Mouse (Mus musculus) midbrain, embryonic 11.5 days (tissue): ENCODE measurements around the gene Dync1li1. TPM values are rescaled to one million over a fixed set of nuclear protein-coding genes. Genes with fewer than 3 reads are reported as not detected.

Experiments used
- ATAC-seq: fragments of 200-750 bp; cut with Nextera tagmentation; 2 replicates; pipeline ENCODE4 v1.8.0; 2017; ENCODE audit warnings: moderate TSS enrichment, moderate library complexity; ENCODE audit not compliant: low FRiP score
- DNase-seq: peaks from one replicate; pipeline ENCODE4 v3.0.0; 2015; ENCODE audit warnings: low spot score; ENCODE audit errors: missing footprints
- H3K27ac ChIP-seq: fragments of 300-500 bp; sonication (generic); 2 replicates; pipeline ENCODE4 v1.5.1; 2014; ENCODE audit warnings: low read depth, low read length
- H3K27me3 ChIP-seq: fragments of 300-500 bp; sonication (generic); 2 replicates; pipeline ENCODE4 v1.6.1; 2014; ENCODE audit warnings: mild to moderate bottlenecking, low read length, moderate library complexity, mixed read lengths; ENCODE audit not compliant: control insufficient read depth, insufficient read depth
- H3K36me3 ChIP-seq: fragments of 300-500 bp; sonication (generic); 2 replicates; pipeline ENCODE4 v1.6.1; 2014; ENCODE audit warnings: mild to moderate bottlenecking, low read length, moderate library complexity, mixed read lengths; ENCODE audit not compliant: control insufficient read depth, insufficient read depth
- H3K4me1 ChIP-seq: fragments of 300-500 bp; sonication (generic); 2 replicates; pipeline ENCODE4 v1.6.1; 2014; ENCODE audit warnings: low read length; ENCODE audit not compliant: control insufficient read depth, insufficient read depth
- H3K4me2 ChIP-seq: fragments of 300-500 bp; sonication (generic); 2 replicates; pipeline ENCODE4 v1.6.1; 2014; ENCODE audit warnings: mild to moderate bottlenecking, moderate library complexity
- H3K4me3 ChIP-seq: fragments of 300-500 bp; sonication (generic); 2 replicates; pipeline ENCODE4 v1.5.1; 2014; ENCODE audit warnings: low read depth, low read length
- H3K9ac ChIP-seq: fragments of 300-500 bp; sonication (generic); 2 replicates; pipeline ENCODE4 v1.6.1; 2014; ENCODE audit warnings: low read length
- H3K9me3 ChIP-seq: fragments of 300-500 bp; sonication (generic); 2 replicates; pipeline ENCODE4 v1.6.1; 2016; ENCODE audit warnings: low read length; ENCODE audit not compliant: control insufficient read depth
- WGBS: fragments of 180-500 bp; shearing (Covaris S2); extraction: QIAGEN DNeasy Blood & Tissue Kit; methylation state at CpG from one replicate; pipeline ENCODE4 v1.1.7; 2014; 5-methylcytosine and 5-hydroxymethylcytosine counted together
- polyA plus RNA-seq: library from polyadenylated mRNA; unstranded; fragments of >200 nt; fragmentation: Nextera tagmentation; extraction: Ambion mirVana; gene quantifications from 2 replicates; pipeline ENCODE4 v1.2.1, GENCODE M21; 2014

Dync1li1 gene
- polyA plus RNA-seq, 1 experiment from 2014 or later, result 79.4 TPM

DNA sequence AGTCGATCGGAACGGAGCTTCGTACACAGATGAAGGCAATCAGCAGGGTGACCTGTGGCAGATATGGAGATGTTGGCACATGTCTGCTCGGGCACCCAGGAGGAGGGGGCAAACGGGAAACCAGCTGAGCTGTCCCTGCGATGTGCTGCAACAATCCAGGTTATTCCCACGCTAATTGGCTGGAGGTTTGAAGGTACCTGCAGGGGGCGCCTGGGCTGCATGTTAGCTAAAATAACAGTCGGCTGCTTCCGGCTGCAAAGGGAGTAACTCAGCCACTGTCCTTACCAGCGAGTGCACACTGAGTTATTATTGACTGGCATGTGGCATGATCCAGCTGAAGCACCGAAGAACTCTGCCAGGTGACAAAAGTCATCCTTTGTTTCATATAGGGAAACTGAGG is 74.8 kb downstream of the Dync1li1 start:
- peak; percentile 89 for DNase-seq
- WGBS, result 73% methylated on average over 13 of the region's 13 CpGs

DNA sequence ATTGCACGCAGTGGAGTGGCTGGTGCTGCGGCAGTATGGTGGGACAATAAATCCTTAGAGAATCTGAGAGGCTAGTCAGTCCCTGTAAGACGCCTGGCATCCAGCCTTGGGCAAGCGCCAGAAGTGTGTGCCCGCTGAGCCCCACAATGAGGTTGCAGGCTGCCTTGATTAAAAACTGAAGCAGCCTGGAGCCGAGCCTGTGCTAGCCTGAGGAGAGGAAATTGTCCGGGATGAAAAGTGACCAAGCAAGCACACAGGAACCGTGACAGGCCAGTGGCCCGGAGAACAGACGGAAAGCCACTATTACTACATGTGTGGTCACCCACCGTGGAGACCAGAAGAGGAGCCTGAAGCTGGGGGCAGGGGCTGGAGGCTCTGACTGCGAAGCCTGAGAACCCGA is 78.4 kb downstream of the Dync1li1 start:
- ATAC-seq, result no peak
- Histone ChIP-seq H3K27me3 (no peaks in the 10 kb centered on the region), H3K4me1 (peaks cover 5% of the 10 kb centered on the region; the same call in 1 of the 2 replicates), H3K27ac (no peak overlapping the region), H3K9me3 (no peaks in the 10 kb centered on the region), H3K4me3 (no peak overlapping the region), H3K4me2 (no peak overlapping the region), H3K9ac (no peak overlapping the region), H3K36me3 (peaks cover 3% of the 10 kb centered on the region; the same call in 1 of the 2 replicates)
- 83% methylated on average over 13 of the region's 13 CpGs for WGBS
- DNase-seq, result no peak

More for the DNA sequence above, 74.8 kb downstream of the Dync1li1 start:
- H3K4me3 ChIP-seq, result no peak overlapping the region
- no peak overlapping the region for H3K9ac ChIP-seq
- no peak for ATAC-seq
- no peaks in the 10 kb centered on the region for H3K27me3 ChIP-seq
- H3K4me2 ChIP-seq, result no peak overlapping the region
- H3K27ac ChIP-seq, result no peak overlapping the region
- peaks cover 5% of the 10 kb centered on the region; the same call in 1 of the 2 replicates for H3K36me3 ChIP-seq
- H3K9me3 ChIP-seq, result no peaks in the 10 kb centered on the region
- H3K4me1 ChIP-seq, result peaks cover 5% of the 10 kb centered on the region; the same call in 1 of the 2 replicates

GRCm38 (mm10) chr9:114767507-114767906 is 78.9 kb downstream of the Dync1li1 start:
- peaks cover 4% of the 10 kb centered on the region for H3K36me3 ChIP-seq
- no peak for ATAC-seq
- DNase-seq, result no peak
- H3K9me3 ChIP-seq, result no peaks in the 10 kb centered on the region
- peaks cover 5% of the 10 kb centered on the region; the same call in 1 of the 2 replicates for H3K4me1 ChIP-seq
- H3K27ac ChIP-seq, result no peak overlapping the region
- H3K9ac ChIP-seq, result no peak overlapping the region
- no peak overlapping the region for H3K4me2 ChIP-seq
- H3K27me3 ChIP-seq, result no peaks in the 10 kb centered on the region
- WGBS, result 81% methylated on average over 2 of the region's 2 CpGs
- H3K4me3 ChIP-seq, result no peak overlapping the region

DNA sequence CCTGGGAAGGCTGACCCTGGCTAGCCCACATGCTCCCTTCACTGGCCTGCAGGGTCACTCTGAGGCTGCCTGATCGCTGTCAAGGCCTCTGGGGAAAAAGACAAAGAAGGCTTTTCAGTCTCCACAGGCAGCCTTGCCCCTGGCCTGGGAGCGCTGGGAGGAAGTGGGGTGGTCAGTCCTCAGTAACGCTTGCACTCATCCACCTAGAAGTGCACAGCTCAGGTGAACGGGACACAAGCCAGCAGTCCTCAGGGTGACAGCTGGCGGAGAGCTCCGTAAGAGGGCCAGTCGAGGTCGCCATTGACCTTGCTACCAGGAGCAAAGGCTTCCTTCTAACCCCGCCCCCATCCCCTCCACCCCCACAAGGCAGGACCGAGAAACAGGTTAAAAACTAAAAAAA is 79.5 kb downstream of the Dync1li1 start:
- H3K36me3 ChIP-seq, result peaks cover 6% of the 10 kb centered on the region
- no peak overlapping the region for H3K4me3 ChIP-seq
- H3K27ac ChIP-seq, result no peak overlapping the region
- 63% methylated on average over 10 of the region's 10 CpGs for WGBS
- H3K9me3 ChIP-seq, result no peaks in the 10 kb centered on the region
- peaks cover 5% of the 10 kb centered on the region; the same call in 1 of the 2 replicates for H3K4me1 ChIP-seq
- H3K4me2 ChIP-seq, result no peak overlapping the region
- no peaks in the 10 kb centered on the region for H3K27me3 ChIP-seq
- ATAC-seq (no peak), DNase-seq (no peak)
- H3K9ac ChIP-seq, result no peak overlapping the region

GRCm38 (mm10) chr9:114770224-114770623 is 81.6 kb downstream of the Dync1li1 start:
- peaks cover 5% of the 10 kb centered on the region; the same call in 1 of the 2 replicates for H3K4me1 ChIP-seq
- no peak overlapping the region for H3K4me3 ChIP-seq
- 94% methylated on average over 4 of the region's 4 CpGs for WGBS
- H3K4me2 ChIP-seq, result no peak overlapping the region
- peaks cover 6% of the 10 kb centered on the region for H3K36me3 ChIP-seq
- H3K9me3 ChIP-seq, result no peaks in the 10 kb centered on the region
- H3K27me3 ChIP-seq, result no peaks in the 10 kb centered on the region
- no peak overlapping the region for H3K9ac ChIP-seq
- H3K27ac ChIP-seq, result no peak overlapping the region
- ATAC-seq, result no peak
- no peak for DNase-seq

GRCm38 (mm10) chr9:114771565-114771964 is 83.0 kb downstream of the Dync1li1 start:
- ATAC-seq, result no peak
- H3K4me3 ChIP-seq, result no peak overlapping the region
- H3K27me3 ChIP-seq, result no peaks in the 10 kb centered on the region
- no peaks in the 10 kb centered on the region for H3K9me3 ChIP-seq
- no peak overlapping the region for H3K9ac ChIP-seq
- H3K27ac ChIP-seq, result no peak overlapping the region
- peaks cover 5% of the 10 kb centered on the region; the same call in 1 of the 2 replicates for H3K4me1 ChIP-seq
- H3K36me3 ChIP-seq, result peaks cover 2% of the 10 kb centered on the region; the same call in 1 of the 2 replicates
- no peak overlapping the region for H3K4me2 ChIP-seq
- DNase-seq, result no peak
- 89% methylated on average over 7 of the region's 7 CpGs for WGBS

Other genes with a start within 250 kb of the Dync1li1 start
- gene Ccr4, start 183.9 kb upstream of the Dync1li1 start, polyA plus RNA-seq, result not detected in 2 replicates
- gene C130032M10Rik, start 173.1 kb upstream of the Dync1li1 start, polyA plus RNA-seq, result not detected in 2 replicates
- gene Trim71, start 124.4 kb upstream of the Dync1li1 start, polyA plus RNA-seq, result 1.6 and 2.2 TPM in 2 replicates
- gene Cnot10, start 48.6 kb upstream of the Dync1li1 start, polyA plus RNA-seq, result 67.4 and 69.3 TPM in 2 replicates
- 26.0 and 26.1 TPM in 2 replicates for gene Cmtm6, start 42.3 kb downstream of the Dync1li1 start, polyA plus RNA-seq
- 51.5 and 60.0 TPM in 2 replicates for gene Cmtm7, start 93.1 kb downstream of the Dync1li1 start, polyA plus RNA-seq
- gene Cmtm8, start 155.4 kb downstream of the Dync1li1 start, polyA plus RNA-seq, result 13.6 and 15.5 TPM in 2 replicates
- 10.0 and 11.2 TPM in 2 replicates for gene Gpd1l, start 245.2 kb downstream of the Dync1li1 start, polyA plus RNA-seq